Mouse (Mus musculus): ENCODE measurements around the gene Ehf.

Ehf gene

DNA sequence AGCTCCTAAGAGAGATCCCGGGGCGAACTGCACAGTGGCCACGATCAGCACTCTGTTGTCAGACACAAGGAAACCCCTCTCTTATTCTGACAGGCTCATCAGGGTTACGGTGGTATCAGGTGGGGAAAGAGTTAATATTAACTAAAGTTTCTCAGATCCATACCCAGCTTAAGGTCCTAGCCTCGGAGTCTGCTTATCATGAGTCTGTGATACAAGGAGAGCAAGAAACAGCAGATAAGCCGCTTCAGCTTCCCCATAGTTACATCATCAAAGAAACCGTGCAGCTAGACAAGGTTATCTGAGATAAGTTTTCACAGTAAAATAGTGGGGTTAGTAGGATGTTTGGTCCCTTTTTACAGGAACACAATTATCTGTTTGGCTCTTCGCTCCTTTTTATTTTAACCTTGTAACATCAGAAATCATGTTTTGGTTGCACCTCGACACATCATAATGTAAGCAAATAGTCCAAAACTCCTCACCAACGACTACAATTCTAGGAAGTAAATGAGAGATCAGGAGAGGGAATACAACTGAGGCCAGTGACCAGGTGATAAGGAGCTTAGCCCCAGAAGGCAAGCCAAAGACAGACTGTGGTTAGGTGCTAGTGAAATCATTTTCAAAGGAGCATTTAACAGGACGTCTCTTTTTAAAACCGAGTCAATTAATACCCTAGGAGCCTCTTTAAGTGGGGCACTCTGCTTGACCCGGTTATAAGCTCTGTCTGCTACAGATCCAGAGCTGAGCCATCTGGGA lies 4.2 kb downstream of the Ehf start:
- DNase-seq (ENCODE audit: extremely low spot score, low read depth, low spot score): no peak

DNA sequence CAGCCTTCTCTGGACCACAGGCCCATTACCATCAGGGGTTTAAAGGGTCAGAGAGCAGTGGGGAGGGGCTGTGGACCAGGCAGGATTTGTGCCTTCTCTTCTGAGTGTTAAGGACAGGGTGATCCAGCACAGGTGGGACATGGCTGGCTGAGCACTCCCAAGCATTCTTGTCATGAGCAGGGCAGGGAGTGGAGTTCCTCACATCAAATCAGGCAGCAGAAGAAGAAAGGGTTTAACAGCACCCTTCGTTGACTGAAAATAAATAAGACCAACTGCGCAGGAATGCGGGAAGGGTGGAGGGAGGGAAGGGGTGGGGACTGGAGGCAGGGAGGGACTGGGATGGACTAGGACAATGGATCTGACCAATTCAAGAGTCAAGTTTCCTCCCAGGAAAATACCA lies 8.6 kb downstream of the Ehf start:
- DNase-seq (ENCODE audit: extremely low spot score, low read depth, low spot score): no peak

DNA sequence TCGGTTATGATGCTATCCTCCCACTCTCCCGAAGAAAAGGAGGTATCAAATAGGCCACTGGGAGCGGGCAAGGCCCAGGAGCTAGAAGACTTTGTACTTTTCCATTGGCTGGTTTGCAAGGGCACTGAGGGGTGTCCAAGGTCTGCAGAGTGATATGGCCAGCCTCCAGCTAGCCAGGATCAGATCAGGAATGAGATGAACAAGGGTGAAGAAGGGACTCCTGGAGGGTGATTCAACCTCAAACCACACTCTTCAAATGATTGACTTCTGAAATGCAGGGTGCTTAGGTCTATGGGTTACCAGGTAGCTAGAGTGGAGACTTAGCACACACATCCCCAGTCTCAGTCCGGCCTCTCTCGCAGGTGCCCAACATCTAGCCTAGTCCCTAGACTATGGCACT lies 9.3 kb downstream of the Ehf start:
- DNase-seq (ENCODE audit: extremely low spot score, low read depth, low spot score): no peak

DNA sequence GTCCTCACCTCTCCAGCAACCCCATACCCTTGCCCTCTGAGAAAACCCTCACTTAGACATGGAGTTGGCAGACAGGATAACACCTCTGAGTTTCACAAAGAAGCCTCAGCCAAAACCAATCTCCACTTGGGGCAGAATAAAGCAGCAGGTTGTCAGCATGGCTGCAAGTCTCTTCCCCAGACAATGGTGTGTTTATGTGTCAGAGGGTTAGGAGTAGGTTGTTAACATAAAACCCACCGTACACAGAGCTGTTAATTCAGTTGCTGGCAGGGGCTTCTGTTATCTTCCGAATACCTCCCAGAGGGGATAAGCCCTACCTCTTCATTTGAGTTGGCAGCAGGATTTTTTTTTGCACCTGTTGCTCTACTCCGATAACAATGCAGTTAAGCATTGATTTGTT lies 9.9 kb downstream of the Ehf start:
- no peak for DNase-seq (ENCODE audit: extremely low spot score, low read depth, low spot score)

DNA sequence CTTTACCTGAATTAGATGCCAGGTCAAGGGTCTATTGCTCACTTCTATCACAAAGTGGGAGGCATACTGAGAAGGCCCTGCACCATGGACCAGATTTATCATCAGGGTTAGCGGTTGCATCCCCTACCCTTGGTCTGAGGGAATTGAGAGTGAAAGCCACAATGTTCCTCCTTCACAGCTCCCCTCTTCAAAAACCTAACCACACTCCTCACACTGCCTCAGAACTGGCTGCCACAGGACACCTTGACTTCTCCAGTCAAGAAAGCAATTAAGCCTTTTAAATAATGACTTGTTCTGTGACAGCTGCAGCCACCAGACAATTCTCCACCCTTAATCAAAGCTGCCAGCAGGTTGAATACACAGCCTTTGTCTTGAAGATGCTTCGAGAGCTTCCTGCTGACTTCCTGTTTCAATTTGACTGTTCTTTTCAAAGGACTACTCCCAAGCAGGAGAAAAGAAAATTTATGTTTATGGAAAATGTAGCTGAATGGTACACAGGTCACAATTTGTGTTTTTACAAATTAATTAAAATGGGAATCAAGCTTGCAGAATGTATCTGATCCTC lies 12.3 kb downstream of the Ehf start:
- no peak for DNase-seq (ENCODE audit: extremely low spot score, low read depth, low spot score)

DNA sequence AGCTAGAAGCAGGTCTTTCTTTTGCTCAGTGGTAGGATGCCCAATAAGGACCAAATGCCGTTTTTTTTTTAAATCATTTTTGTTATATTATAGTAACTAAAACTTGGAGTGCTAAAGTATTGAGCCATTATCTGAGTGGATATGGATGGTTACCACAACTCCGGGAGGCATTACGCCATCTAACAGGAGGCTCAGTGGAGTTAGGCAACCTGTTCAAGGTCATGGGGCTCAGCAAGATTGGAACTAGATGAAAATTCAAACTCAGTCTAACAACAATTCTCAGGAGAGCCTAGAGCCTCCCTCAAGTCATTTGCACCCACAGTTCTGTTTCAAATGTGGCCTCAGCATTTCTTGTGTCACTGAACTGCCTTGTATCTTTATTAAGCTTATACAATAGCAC lies 12.9 kb downstream of the Ehf start:
- no peak for DNase-seq (ENCODE audit: extremely low spot score, low read depth, low spot score)

DNA sequence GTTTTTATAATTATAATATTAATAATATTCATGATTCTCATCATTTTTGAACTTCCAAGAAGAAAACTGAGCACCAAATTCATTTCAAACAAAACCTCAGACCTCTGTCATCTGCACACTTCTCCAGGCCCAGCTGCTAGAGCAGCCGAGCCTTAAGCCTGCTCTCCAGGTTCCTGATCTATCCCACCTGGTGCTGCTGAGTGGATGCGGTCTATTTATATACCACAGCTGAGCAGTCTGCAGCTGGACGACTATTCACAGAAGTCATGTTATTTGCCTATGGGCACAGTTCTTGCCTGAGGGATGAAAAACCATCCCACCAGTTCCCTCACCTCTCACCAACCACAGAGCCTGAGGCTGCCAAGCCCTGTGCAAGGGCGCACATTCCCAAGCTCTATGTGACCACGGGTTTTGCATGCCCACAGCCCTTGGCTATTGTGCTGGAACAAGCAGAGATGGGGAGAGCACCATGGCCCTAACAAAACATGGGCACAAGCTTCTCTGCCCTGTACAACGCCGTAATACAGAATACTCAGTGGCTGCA lies 13.6 kb downstream of the Ehf start:
- no peak for DNase-seq (ENCODE audit: extremely low spot score, low read depth, low spot score)

DNA sequence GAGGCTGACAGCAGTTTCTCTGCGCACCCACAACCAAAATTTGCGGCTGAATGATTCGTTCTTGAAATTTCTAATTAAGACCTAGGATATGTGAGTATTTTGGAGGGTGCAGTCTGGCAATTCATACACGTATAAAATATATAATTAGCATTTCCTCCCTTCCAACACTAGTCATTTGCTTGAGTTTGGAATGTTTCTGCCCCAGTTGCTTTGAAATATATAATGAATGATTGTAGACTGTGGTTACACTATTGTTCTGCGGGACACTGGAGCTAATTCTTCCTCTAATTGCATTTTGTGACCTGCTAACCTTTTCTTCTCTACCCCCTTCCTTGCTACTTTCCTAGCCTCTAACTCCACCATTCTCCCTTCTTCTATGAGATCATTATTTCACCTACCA lies 15.4 kb downstream of the Ehf start:
- no peak for DNase-seq (ENCODE audit: extremely low spot score, low read depth, low spot score)

DNA sequence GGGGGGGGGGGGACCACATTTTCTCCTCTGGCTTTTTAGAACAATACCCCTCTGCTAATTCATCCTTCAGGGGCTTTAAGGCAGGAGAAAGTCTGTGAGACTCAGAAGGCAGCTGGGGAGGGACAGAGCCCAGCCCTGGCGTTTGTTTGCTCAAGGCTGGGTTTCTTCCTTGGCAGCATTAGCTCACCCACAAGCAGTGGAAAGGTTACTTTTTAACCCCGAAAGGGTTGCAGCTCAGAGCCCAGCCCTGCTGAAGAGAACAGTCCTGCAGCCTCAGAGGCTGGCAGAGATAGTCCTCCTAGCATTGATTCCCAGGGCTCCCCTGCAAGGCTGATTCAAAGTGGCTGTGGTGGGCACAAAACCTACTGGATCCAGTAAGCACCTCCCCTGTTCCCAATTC lies 17.5 kb downstream of the Ehf start:
- DNase-seq (ENCODE audit: extremely low spot score, low read depth, low spot score): no peak

DNA sequence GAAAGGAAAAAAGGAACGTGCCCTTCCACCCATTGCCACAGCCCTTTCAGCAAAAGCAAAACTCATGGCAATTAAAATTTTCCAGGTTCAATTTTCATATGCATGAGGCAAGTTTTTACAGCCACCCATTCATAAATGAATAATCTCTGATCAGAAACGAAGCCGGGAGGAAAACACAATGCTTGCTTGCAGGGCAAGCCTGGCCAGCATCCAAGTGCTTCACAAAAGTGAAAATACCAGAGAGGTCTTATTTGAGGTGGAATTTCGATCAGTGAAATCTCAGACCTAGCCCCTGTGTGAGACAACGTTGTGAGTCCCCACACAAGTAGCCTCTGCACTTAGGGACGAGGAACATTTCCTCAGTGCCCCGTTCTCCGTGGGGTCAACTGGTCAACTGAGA lies 19.3 kb downstream of the Ehf start:
- DNase-seq (ENCODE audit: extremely low spot score, low read depth, low spot score): no peak

DNA sequence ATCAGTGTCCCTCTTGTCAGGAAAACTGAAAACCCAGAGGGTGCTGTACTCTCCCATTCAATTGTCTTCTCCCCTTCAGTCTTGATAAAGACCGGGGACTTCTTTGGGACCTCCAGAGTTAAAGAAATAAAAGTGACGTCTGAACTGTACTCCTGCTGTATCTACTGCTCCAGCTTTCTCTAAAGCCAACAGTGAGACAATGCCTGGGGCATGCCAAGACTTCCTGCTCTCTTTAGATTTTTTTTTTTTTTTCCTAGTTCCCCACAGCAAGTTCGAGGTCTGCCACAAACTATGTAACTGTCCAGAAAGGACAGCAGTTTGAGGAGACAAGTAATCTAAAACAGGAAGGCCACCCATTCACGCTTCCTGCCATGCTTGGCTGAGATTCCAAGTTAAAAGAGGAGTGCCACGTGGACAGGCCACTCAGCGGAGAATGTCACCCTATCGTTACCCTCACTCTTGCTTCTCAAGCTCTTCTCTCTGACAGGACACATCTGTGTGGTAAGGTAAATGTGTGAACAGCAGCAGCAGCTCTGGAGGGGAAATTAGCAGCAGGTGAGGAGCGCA lies 20.8 kb downstream of the Ehf start:
- DNase-seq (ENCODE audit: extremely low spot score, low read depth, low spot score): no peak

DNA sequence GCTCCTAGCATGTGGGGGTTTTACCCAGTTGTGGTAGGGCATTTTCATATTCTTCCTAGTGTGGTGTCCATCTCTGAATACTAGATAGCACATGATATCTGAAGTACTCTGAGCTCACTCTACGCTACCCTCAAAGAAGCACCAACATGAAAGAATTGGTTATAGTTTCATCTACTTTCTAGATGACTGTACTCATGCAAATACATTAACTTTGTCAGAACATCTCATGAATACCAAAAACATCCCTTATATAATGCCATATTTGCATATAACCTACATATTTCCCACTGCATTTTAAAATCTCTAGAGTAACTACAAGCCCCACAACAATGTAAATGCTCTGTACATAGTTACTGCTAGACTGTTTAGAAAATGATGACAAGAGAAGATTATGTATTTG lies 23.2 kb downstream of the Ehf start:
- DNase-seq (ENCODE audit: extremely low spot score, low read depth, low spot score): no peak

DNA sequence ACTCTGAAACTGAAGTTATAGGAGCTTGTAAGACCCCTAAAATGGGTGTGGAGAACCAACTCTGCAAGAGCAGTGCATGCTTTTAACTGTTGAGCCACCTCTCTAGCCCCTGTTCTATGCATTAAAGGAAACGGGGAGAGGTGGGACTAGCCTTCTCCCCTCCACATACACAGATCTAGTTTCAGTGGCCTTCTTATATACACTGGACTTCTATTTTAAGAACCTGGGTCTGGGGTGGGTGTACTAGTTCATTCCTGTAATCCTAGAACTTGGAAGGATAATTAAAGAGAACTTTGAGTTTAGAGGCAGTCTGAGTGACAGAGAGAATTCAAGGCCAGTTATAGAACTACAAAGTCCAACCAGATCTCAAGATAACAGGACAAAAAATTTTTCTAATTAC lies 24.6 kb downstream of the Ehf start:
- DNase-seq (ENCODE audit: extremely low spot score, low read depth, low spot score): no peak

DNA sequence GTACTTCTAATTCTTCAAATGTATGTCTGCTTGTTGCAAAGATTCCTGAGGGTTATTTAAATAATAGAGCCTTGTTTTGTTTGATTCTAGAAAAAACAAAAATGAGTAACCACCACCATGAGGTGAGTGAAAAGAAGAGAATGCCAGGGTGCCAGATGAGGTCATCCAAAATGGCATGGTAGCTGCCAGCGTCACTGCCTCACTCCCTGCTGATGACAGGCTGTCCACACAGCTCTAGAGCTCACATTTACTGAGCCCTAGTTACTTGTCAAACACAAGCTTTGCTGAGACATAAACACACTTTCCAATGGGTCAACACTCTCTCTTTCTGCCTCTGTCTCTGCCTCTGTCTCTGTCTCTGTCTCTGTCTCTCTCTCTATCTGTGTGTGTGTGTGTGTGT lies 25.3 kb downstream of the Ehf start:
- no peak for DNase-seq (ENCODE audit: extremely low spot score, low read depth, low spot score)

DNA sequence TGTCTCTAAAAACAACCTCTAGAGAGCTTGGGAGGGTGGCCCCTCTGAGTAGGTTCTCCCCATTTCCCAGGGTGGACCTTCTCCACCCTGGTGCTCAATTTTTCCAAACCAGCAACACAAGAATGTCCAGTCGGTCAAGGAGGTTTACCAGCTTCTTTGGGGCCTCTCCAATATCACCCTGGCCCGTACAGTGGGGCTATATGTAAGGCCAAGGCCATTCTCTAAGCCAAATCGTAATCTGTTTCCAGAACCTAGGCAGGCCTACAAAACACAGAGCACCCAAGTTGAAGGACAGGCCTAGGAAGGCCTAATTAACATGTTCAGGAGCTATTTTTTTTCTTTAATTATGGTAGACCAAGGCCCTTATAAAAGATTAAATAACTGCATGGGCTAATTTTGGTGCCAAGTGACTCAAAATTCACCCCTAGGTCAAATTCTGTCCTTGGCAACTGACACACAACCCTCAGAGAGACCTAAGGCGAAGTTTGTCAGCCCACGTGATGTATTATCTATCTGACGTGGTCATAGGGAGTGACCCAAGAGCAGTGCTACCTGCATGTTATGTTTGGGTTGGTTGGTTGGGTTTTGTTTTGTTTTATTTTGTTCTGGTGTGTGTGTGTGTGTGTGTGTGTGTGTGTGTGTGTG lies 27.6 kb downstream of the Ehf start:
- no peak for DNase-seq (ENCODE audit: extremely low spot score, low read depth, low spot score)

DNA sequence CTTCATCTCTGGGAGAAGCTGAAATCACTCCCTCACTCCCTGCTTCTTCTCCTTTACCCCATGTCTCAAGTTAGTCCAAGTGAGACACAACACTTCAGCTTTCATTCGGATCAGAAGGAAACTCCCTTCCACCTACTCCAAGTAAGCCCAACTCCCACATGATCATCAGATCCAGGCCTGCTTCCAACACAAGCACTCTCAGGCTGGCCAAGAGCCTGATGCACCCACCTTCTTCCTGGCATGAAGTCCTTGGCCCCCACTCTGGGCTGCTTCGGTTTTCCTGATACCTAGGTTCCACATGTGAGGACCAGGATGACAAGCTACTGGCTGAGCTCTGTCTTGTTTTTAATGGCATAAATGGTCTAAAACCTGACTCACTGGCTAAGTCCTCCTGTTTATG lies 28.3 kb downstream of the Ehf start:
- DNase-seq (ENCODE audit: extremely low spot score, low read depth, low spot score): no peak

DNA sequence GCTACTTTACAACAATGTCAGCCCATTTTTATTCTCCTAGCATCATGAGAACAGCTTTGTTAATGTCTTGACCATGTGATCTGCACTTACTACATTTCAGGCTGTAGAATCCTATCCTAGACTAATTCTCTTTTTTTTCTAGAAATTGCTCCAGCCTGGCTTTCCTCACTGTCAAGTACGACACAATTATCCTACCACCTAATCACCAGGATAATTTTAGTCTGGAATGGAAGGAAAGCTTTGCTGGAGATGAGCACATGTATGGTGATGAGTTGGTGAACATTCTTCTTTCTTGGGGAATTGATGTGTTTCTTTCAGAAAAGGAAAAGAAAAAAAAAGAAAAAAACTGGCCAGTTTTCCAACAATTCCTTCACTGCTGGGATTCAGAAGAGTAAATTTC lies 28.8 kb downstream of the Ehf start:
- no peak for DNase-seq (ENCODE audit: extremely low spot score, low read depth, low spot score)

DNA sequence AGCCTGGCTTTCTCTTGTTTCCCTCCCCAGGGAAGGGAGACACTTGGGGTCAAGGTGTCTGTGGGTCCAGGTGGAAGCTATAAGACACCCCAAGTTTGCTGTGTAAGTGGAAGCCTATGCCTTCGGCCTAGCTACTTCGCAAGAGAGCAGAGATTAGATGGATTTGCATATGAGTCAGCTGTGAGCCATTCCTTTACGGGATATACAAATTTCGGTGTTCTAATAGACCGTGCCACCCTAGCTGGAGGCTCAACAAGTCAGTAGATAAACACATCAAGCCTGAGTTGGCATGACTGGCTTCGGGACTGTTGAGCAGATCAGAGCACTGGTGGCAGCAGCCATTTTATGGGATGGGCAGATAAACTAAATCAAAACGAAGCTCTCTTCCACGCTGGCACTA lies 31.6 kb downstream of the Ehf start:
- DNase-seq (ENCODE audit: extremely low spot score, low read depth, low spot score): no peak

DNA sequence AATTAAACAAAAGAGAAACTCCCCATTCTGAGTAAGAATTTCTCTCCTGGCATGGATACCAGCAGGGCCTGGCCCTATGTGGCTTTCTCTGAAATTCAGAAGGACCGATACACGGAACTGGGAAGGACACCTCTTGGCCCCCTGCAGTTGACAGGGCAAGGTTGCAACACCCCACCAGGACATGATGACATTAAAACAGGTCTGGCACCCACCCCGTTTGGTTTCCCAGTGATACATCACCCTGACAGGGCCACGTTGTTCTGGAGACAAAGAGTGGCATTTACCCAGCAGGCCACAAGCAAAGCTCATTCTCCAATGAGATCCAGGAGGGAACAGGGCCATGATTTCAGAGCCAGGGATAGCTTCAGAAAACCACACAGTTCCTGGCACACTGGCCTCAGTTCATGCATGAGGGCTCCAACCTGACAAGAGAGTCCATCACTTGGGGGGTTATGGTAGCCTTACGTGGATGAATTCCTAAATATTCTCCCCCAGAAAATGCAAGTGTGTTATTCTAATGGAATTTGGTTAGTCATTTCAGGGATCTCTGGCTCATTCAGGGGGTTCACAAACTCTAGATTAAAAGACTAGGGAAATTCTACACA lies 32.4 kb downstream of the Ehf start:
- no peak for DNase-seq (ENCODE audit: extremely low spot score, low read depth, low spot score)

DNA sequence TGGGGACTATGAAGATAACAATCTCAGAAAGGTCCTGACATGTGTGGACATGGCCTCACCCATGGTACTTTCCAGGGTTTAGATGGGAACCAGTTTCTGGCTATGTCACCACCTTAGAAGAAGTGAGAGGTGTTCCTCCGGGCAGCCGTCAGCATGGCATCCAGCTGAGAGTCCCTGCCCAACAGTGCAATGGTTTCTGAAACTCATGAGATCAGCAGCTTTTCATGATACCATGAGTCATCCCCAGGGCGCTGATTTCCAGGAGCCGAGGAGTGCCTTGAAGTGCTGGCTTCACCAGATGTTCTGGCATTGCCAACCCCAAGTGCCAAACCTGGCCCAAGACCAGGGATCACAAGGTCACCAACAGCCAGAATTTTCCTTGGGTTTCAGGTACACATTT lies 64.0 kb downstream of the Ehf start:
- no peak for DNase-seq (ENCODE audit: extremely low spot score, low read depth, low spot score)

DNA sequence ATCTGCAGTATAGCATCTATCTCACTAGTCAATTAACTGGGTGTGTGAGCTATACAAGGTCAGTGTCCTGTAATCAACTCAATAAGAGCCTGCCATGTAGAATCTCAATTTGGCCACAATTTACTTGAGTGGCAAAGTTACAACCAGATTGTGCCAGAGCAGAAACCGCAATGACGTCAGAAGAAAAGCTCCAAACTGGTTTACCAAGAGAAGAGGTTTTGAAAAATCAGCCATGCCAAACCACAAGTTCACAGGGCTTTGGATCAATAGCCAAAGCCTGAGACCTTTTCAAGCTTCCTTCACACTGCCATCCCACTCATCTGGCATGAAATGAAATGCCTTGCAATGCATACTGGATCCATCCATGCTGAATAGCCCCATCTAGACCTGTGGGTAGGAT lies 76.3 kb downstream of the Ehf start:
- no peak for DNase-seq (ENCODE audit: extremely low spot score, low read depth, low spot score)

DNA sequence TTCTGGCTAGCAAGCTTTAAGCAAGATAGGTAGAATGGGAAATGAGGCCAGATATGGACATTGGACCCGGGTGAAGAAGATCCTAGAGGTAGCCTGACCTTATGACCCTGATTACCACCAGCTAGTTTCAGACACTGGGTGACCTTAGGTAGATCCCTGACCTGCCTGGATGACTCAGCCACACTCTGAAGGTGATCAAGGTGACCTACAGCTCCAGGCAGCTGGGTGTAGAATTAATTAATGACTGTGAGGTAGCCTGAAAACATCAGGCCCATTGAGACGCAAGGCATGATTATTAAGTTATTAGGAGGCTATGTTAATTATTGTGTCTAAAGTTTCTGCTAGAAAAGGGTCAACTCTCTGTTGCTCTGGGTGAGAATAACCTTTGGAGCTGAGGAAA lies 82.2 kb downstream of the Ehf start:
- DNase-seq (ENCODE audit: extremely low spot score, low read depth, low spot score): no peak

Measured in hindlimb bud, embryonic 11.5 days (tissue).